Mouse (Mus musculus) bone marrow macrophage, adult 2 months (primary cell): ENCODE data around the gene Sike1. TPM values are rescaled to one million over a fixed set of nuclear protein-coding genes. Genes with fewer than 3 reads are reported as not detected.
A peak's percentile ranks its signal among the peaks of the same experiment; 100 is the strongest.

Experiments used
- H3K27ac ChIP-seq: 2 replicates; pipeline ENCODE4 v1.5.1; 2012; ENCODE audit warnings: low read depth, low read length; ENCODE audit not compliant: insufficient read depth
- H3K4me1 ChIP-seq: 2 replicates; pipeline ENCODE4 v1.6.1; 2012; ENCODE audit warnings: low read length; ENCODE audit not compliant: control insufficient read depth, insufficient read depth
- H3K4me3 ChIP-seq: 2 replicates; pipeline ENCODE4 v1.5.1; 2012; ENCODE audit warnings: mild to moderate bottlenecking, low read length, moderate library complexity; ENCODE audit not compliant: insufficient read depth
- CTCF ChIP-seq: IDR thresholded peaks from 2 replicates; pipeline ENCODE4 v1.5.1; 2012; ENCODE audit warnings: low read depth, mild to moderate bottlenecking, low read length, moderate library complexity
- POLR2A ChIP-seq: IDR thresholded peaks from 2 replicates; pipeline ENCODE4 v1.6.1; 2012; ENCODE audit warnings: mild to moderate bottlenecking, low read depth, low read length, borderline replicate concordance
- polyA plus RNA-seq: library from polyadenylated mRNA; stranded (reverse); fragments of >200 nt; gene quantifications from 2 replicates; pipeline ENCODE4 v1.2.4, GENCODE M21; 2012; ENCODE audit not compliant: missing spikeins, insufficient read depth, insufficient read length

Gene Sike1
- polyA plus RNA-seq = 53.6 and 54.2 TPM in 2 replicates

- TF ChIP-seq POLR2A (0 out of 2 replicates have a peak, but pooled peaks have one; percentile 9), CTCF (no peak)
- H3K4me1 ChIP-seq = peaks cover 15% of the 10 kb centered on the region
- peak within 1 kb of the TSS; percentile 95 for H3K4me3 ChIP-seq
Observed at GRCm38 (mm10) chr3:102995605-102996321, at the start of gene Sike1. TSS of gene Sike1 (plus strand) at chr3:102995708.

GRCm38 (mm10) chr3:102946312-102946711, 49.2 kb upstream of the Sike1 start:
- H3K4me3 ChIP-seq = no peak overlapping the region
- H3K27ac ChIP-seq = no peak overlapping the region
- H3K4me1 ChIP-seq = no peaks in the 10 kb centered on the region
- TF ChIP-seq CTCF (no peak), POLR2A (no peak)

More at GRCm38 (mm10) chr3:102995605-102996321, at the start of gene Sike1:
- H3K27ac ChIP-seq = peak within 1 kb of the TSS; percentile 89

- Histone ChIP-seq H3K4me1 (no peaks in the 10 kb centered on the region), H3K4me3 (no peak overlapping the region), H3K27ac (no peak overlapping the region)
- TF ChIP-seq POLR2A (no peak), CTCF (no peak)
Observed at GRCm38 (mm10) chr3:102946861-102947260, 48.6 kb upstream of the Sike1 start.

GRCm38 (mm10) chr3:102954476-102954875, 41.0 kb upstream of the Sike1 start:
- H3K27ac ChIP-seq = no peak overlapping the region
- no peak overlapping the region for H3K4me3 ChIP-seq
- TF ChIP-seq CTCF (no peak), POLR2A (no peak)
- H3K4me1 ChIP-seq = no peaks in the 10 kb centered on the region

GRCm38 (mm10) chr3:102955143-102955542, 40.4 kb upstream of the Sike1 start:
- no peak for TF ChIP-seq POLR2A
- TF ChIP-seq CTCF = no peak

GRCm38 (mm10) chr3:102955596-102955995, 39.9 kb upstream of the Sike1 start:
- Histone ChIP-seq H3K4me1 (no peaks in the 10 kb centered on the region), H3K4me3 (no peak overlapping the region), H3K27ac (no peak overlapping the region)
- no peak for TF ChIP-seq CTCF
- no peak for TF ChIP-seq POLR2A

More at GRCm38 (mm10) chr3:102955143-102955542, 40.4 kb upstream of the Sike1 start:
- no peak overlapping the region for H3K27ac ChIP-seq
- H3K4me3 ChIP-seq = no peak overlapping the region
- H3K4me1 ChIP-seq = no peaks in the 10 kb centered on the region

- H3K4me3 ChIP-seq = no peak within 1 kb of the TSS
- TF ChIP-seq CTCF (no peak), POLR2A (no peak)
- H3K4me1 ChIP-seq = no peaks in the 10 kb centered on the region
- no peak within 1 kb of the TSS for H3K27ac ChIP-seq
Observed at GRCm38 (mm10) chr3:102964033-102964432, 31.5 kb upstream of the Sike1 start, which contains the start of gene Nr1h5. TSS of gene Nr1h5 (minus strand) at chr3:102964133.

GRCm38 (mm10) chr3:102970067-102970466, 25.4 kb upstream of the Sike1 start:
- Histone ChIP-seq H3K4me3 (no peak overlapping the region), H3K27ac (no peak overlapping the region), H3K4me1 (no peaks in the 10 kb centered on the region)
- TF ChIP-seq POLR2A = no peak
- TF ChIP-seq CTCF = no peak

- no peaks in the 10 kb centered on the region for H3K4me1 ChIP-seq
- TF ChIP-seq POLR2A (no peak), CTCF (no peak)
- no peak overlapping the region for H3K4me3 ChIP-seq
- no peak overlapping the region for H3K27ac ChIP-seq
Observed at GRCm38 (mm10) chr3:102970508-102970907, 25.0 kb upstream of the Sike1 start.

GRCm38 (mm10) chr3:102976906-102977305, 18.6 kb upstream of the Sike1 start:
- TF ChIP-seq CTCF = no peak
- TF ChIP-seq POLR2A = no peak
- no peaks in the 10 kb centered on the region for H3K4me1 ChIP-seq
- no peak overlapping the region for H3K4me3 ChIP-seq
- no peak overlapping the region for H3K27ac ChIP-seq
